Comparison of ENCODE assay signal across 8 mouse cellular contexts in the genomic region with DNA sequence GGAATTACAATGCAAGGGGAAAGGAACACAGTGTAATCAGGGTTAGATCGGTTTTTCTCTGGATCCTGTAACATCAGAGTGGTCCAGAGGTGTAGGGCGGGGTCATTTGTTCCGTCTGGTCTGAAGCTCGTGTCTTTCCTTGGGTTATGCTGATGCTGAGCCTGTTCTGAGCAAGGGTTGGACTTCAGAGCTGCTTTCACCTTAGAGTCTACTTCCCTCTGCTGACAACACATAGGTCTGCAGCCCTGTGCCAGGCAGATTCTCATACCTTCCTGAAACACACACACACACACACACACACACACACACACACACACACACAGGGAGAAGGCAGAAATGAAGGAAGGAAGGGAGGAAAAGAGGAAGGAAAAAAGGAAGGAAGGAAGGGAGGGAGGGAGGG. TPM values are rescaled to one million over a fixed set of nuclear protein-coding genes. Genes with fewer than 3 reads are reported as not detected.
DNase-seq lines count a peak whose midpoint lies in the region; ATAC-seq and TF ChIP-seq lines count a peak whose summit lies in the region.
"Had no signal": no experiment of that assay in that cellular context is flagged by ENCODE, and none has a peak within 500 bp of the region (broad histone marks: within the 10 kb centered on the region; RNA-seq: fewer than 3 reads in every experiment).

No protein-coding gene starts in this region.

- in situ Hi-C loops in Patski (cut with MboI; ENCODE audit: low pct_unique_long_range_greater_than_20kb) = no loop called here

- peaks cover 4% of the 10 kb centered on the region for H3K27me3 ChIP-seq in Patski
- no peaks in the 10 kb centered on the region for H3K27me3 ChIP-seq in hindbrain, embryonic 10.5 days (ENCODE audit: insufficient read depth, poor library complexity, severe bottlenecking)
- H3K27me3 ChIP-seq: limb, embryonic 12.5 days had no signal

- CTCF ChIA-PET in Patski (lab: Charles Lee) = no interaction called here

- peak; percentile 40 for TF ChIP-seq CTCF in Patski (IDR thresholded peaks at IDR 0.05)

- ATAC-seq in Patski = no peak

- no peaks in the 10 kb centered on the region for H3K36me3 ChIP-seq in hindbrain, embryonic 10.5 days
- H3K36me3 ChIP-seq: limb, embryonic 12.5 days had no signal

- no peak overlapping the region for H3K27ac ChIP-seq in hindbrain, embryonic 10.5 days
- H3K27ac ChIP-seq: limb, embryonic 12.5 days had no signal

- no peaks in the 10 kb centered on the region for H3K9me3 ChIP-seq in hindbrain, embryonic 10.5 days
- H3K9me3 ChIP-seq: limb, embryonic 12.5 days had no signal

- H3K4me3 ChIP-seq in hindbrain, embryonic 10.5 days = no peak overlapping the region
- H3K4me3 ChIP-seq: limb, embryonic 12.5 days had no signal

- peak; percentile 4 for DNase-seq in ovary, postnatal 14 days (ENCODE audit: low spot score)
- DNase-seq in ovary, postnatal 10 days (ENCODE audit: low spot score) = no peak
- no peak for DNase-seq in Patski (ENCODE audit: low read depth, low spot score)
- DNase-seq in cerebellum, adult 9-11 months = peak; percentile 73
- peak; percentile 46 to 62 for DNase-seq in kidney, postnatal 36 days
- peak; percentile 19 for DNase-seq in right cerebral cortex, postnatal 14 days
- no peak for DNase-seq in hindbrain, embryonic 10.5 days (ENCODE audit: low spot score)

- 74% methylated on average over 4 of the region's 4 CpGs for WGBS in hindbrain, embryonic 10.5 days

- no peaks in the 10 kb centered on the region for H3K4me1 ChIP-seq in hindbrain, embryonic 10.5 days (replicated peaks)
- H3K4me1 ChIP-seq: limb, embryonic 12.5 days had no signal

- POLR2A ChIA-PET in Patski (lab: Charles Lee) = no interaction called here

RNA-seq across cellular contexts. Expression of gene Rc3h1, which starts 43.2 kb away (rescaled TPM):
- 15.9 TPM for polyA plus RNA-seq in Patski (2021)
- 8.2 and 8.5 TPM in 2 replicates for polyA plus RNA-seq in hindbrain, embryonic 10.5 days (2016; fragmentation: Nextera tagmentation; extraction: Ambion mirVana)

Comparison
In these comparisons a context has a peak if more than half of its experiments do, and no peak if none do; other contexts are left out.
1. DNase-seq: peak in ovary, postnatal 14 days (single experiment), cerebellum, adult 9-11 months (single experiment), kidney, postnatal 36 days (2 of 2) and right cerebral cortex, postnatal 14 days (single experiment); none in ovary, postnatal 10 days (single experiment), Patski (single experiment) and hindbrain, embryonic 10.5 days (single experiment).